Mouse (Mus musculus) urinary bladder, postnatal 4 days (tissue): Measurements from ENCODE around the gene Ovca2.

Experiments
- DNase-seq, 2 experiments: peaks; one replicate each; pipeline ENCODE4 v3.0.0; 2021 to 2022; ENCODE audit warnings: low spot score in 2 of 2

Gene Ovca2

GRCm38 (mm10) chr11:75170136-75170751 is 8.4 kb downstream of the Ovca2 start:
- peak; percentile 85 to 92 for DNase-seq

GRCm38 (mm10) chr11:75169405-75170080 is 9.1 kb downstream of the Ovca2 start, which contains the start of gene Hic1:
Gene Hic1 (minus strand): TSS chr11:75169519.
- DNase-seq: no peak

- peak; percentile 86 to 90 for DNase-seq
These were observed 9.9 kb downstream of the Ovca2 start for GRCm38 (mm10) chr11:75168590-75169361.

- peak in 1 of 2 experiments; percentile 39 for DNase-seq
These were observed 10.7 kb downstream of the Ovca2 start for GRCm38 (mm10) chr11:75167643-75168589.

- DNase-seq: peak in 1 of 2 experiments; percentile 43
These were observed 11.6 kb downstream of the Ovca2 start for GRCm38 (mm10) chr11:75166861-75167642.

- DNase-seq: no peak
These were observed 12.3 kb downstream of the Ovca2 start for GRCm38 (mm10) chr11:75166193-75166842.

- peak; percentile 76 to 85 for DNase-seq
These were observed 13.0 kb downstream of the Ovca2 start for GRCm38 (mm10) chr11:75165441-75166192.

- DNase-seq: no peak
These were observed 13.9 kb downstream of the Ovca2 start for GRCm38 (mm10) chr11:75164750-75165149.

GRCm38 (mm10) chr11:75164051-75164450 is 14.6 kb downstream of the Ovca2 start:
- no peak for DNase-seq

- no peak for DNase-seq
These were observed 15.3 kb downstream of the Ovca2 start for GRCm38 (mm10) chr11:75163379-75163778.

GRCm38 (mm10) chr11:75162591-75163080 is 16.0 kb downstream of the Ovca2 start:
- DNase-seq: no peak

- DNase-seq: no peak
These were observed 17.1 kb downstream of the Ovca2 start for GRCm38 (mm10) chr11:75161417-75162008.

GRCm38 (mm10) chr11:75160954-75161353 is 17.7 kb downstream of the Ovca2 start:
- DNase-seq: no peak

GRCm38 (mm10) chr11:75159564-75159963 is 19.1 kb downstream of the Ovca2 start:
- no peak for DNase-seq

- no peak for DNase-seq
These were observed 20.2 kb downstream of the Ovca2 start for GRCm38 (mm10) chr11:75158432-75158831.

- no peak for DNase-seq
These were observed 20.7 kb downstream of the Ovca2 start for GRCm38 (mm10) chr11:75157901-75158300.

- DNase-seq: peak in 1 of 2 experiments; percentile 18
These were observed 21.6 kb downstream of the Ovca2 start for GRCm38 (mm10) chr11:75157037-75157436.

- peak in 1 of 2 experiments; percentile 28 for DNase-seq
These were observed 22.2 kb downstream of the Ovca2 start for GRCm38 (mm10) chr11:75156416-75156815.

GRCm38 (mm10) chr11:75155985-75156384 is 22.6 kb downstream of the Ovca2 start:
- peak in 1 of 2 experiments; percentile 18 for DNase-seq
